Mouse (Mus musculus) frontal cortex, postnatal 10 days (tissue): ENCODE measurements around the gene Olfr465-ps1.

ENCODE experiments used
- DNase-seq, 2 experiments: peaks; one replicate each; pipeline ENCODE4 v3.0.0; 2022; ENCODE audit warnings: low spot score in 2 of 2, mixed read lengths in 1 of 2

Olfr465-ps1 gene

DNA sequence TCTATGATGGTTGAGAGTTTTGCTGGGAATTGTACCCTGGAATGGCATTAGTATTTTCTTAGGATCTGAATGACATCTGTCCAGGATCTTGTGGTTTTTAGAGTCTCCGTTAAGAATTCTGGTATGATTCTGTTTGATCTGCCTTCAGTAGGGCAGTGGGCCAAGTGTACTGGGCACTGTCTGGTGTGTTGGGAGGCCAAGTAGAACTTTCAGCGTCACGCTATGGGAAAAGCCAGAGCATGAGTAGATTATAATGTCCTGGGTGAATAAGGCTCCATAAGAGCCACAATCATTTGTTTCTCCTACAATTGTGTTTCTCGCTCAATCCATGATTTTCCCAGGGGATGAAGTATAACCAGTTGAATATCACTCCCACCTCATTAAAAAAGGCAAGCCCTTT, at the start of gene Olfr465-ps1:
Olfr465-ps1 (plus strand) TSS at position 301 of the 400 bp plus-strand sequence.
- DNase-seq: no peak

GRCm38 (mm10) chr13:65095923-65096322, 42.0 kb upstream of the Olfr465-ps1 start:
- DNase-seq: no peak

DNA sequence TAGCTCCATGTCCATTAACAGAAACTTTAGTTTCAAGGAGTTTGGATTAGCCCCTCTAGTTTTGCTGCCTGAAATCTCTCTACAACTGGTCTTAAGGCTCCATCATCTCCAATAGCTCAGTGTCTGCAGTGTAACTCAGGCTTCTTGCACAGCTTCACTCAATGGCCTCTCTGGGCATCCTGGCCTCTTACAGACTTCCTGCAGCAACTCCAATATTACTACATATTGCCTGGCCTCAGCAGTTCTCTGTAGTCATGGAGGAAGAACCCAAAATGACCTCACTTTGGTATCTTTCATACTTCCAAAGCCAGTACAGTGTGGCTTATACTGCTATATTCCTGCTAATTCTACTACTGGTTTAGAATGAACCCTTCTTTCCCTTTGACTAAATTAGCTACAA, 40.9 kb upstream of the Olfr465-ps1 start:
- DNase-seq: no peak

DNA sequence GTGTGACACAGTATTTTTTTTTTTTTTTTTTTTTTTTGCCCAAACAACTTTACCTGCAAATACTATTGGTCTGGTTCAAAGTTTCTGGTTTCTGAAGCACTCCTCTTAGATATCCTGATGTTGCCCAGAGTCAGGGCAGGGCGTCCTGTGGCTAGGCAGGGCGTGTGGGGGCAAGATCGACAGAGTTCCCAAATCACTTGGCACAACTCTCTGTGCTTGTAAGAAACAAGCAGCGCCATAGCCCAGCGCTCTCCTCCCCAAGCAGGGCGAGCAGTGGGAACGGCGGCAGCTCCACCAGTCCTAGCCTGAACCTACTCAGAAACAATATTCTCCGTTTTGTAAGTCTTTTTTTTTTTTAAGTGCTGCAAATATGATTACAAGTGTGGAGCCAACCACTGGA, 37.2 kb upstream of the Olfr465-ps1 start:
- no peak for DNase-seq

DNA sequence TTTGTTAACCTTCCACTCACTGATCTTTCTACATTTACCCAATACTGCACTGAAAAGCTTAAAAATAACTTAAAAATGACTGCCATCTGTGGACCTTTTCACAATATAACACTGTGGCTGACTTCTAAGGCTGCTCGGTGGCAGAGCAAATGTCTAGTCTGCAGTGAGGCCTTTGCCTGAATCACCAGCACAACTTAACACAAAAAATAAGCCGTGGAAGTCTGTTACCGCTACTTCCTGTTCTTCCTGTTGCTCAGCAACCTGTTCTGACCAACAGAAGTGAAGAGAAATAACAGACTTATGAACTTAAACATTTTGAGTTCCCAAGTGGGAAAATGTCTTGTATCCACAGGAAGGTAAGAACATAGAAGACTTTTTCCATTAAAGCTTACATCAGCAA, 36.7 kb upstream of the Olfr465-ps1 start:
- DNase-seq: no peak

- DNase-seq: no peak
Observed at GRCm38 (mm10) chr13:65111961-65112360, 25.9 kb upstream of the Olfr465-ps1 start.

DNA sequence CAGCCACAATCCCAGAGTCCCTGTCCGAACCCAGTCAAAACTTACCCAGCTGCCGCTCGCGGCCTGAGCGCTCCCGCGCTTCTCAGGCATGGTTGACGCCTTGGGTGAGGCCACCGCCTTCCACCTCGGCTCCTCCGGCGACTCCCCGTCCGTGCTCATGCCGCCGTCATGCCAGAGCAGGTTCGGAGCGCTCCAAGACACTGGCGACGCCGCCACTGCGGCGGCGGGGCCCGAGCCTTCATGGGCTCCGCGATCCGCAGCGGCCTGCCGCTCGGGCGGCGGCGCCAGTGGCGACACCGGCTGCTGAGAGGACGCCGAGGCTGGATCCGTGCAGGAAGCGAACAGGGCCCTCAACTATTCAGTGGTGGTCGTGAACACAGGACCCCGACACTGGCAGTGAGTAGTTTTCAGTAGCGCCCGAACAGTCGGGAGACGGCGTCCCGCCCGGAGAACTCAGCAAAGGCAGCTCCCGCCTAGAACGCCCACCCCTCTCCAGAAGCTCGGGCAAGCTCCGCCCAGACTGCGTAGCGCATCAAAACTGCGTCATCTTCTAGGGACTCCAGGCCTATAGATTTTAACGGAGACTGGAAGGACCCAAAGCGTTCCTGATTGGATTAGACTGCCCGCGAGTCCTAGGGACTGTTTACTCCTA, 25.3 kb upstream of the Olfr465-ps1 start, which contains the start of gene Mfsd14b:
Mfsd14b (minus strand) TSS at position 517 of the 652 bp plus-strand sequence.
- peak; percentile 88 to 93 for DNase-seq

GRCm38 (mm10) chr13:65113239-65113638, 24.6 kb upstream of the Olfr465-ps1 start:
- no peak for DNase-seq

- no peak for DNase-seq
Observed at GRCm38 (mm10) chr13:65120984-65121383, 16.9 kb upstream of the Olfr465-ps1 start.

GRCm38 (mm10) chr13:65122111-65122510, 15.8 kb upstream of the Olfr465-ps1 start:
- no peak for DNase-seq

GRCm38 (mm10) chr13:65127063-65127847, 10.6 kb upstream of the Olfr465-ps1 start:
- DNase-seq: no peak

DNA sequence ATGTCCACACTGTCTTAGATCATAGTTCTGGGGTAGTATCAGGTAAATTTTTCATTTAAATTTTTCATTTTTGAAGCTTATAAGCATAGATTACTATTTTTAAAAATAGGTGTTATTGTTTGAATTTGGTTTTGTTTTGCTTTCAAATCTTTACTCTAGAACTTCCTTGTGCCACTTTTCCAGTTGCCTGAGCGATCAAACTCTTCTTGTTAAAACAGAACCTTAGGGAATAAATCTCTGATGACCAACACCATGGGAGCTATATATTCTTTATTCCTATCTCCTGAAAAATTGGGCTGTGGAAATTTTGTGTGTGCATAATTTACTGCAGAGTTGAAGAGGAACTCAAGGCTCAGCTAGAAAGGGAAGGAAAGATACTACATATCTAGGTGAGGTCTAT, 12.1 kb downstream of the Olfr465-ps1 start, which contains the start of gene Olfr466:
Olfr466 (plus strand) TSS at position 301 of the 400 bp plus-strand sequence.
- no peak for DNase-seq

GRCm38 (mm10) chr13:65174102-65174501, 36.2 kb downstream of the Olfr465-ps1 start:
- DNase-seq: no peak

DNA sequence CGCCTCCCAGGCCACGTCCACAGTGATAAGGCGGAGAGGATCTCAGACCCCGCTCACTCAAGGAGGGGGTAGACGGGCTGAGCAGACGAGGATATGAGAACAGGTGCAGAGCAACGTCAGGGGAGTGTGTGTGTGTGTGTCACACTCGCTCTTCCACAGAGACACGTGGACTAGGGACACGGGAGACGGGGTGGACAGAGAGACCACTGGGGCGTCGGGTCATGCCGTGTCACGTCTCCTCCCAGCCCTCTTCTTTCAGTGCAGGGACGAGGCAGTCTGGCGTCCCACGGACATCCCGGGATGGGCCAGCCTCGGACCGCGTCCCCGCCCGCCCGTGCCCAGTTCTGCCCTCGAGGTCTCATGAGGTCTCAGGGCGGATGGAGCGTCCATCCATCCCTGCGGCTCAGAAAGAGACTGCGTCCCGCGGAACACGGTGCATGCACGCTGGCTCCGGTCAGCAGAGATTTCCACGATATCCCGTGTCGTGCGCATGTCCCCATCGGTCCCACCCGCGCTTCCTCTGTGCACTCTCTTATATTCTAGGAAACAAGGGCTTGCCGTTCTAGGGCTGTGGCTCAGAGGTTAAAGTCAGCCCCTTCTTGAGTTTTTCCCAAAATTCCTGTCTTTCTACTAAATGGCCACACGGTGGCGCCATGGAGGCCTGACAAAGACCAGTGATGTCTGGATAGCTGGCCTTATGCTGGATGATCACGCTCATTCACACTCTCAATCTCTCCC, 38.0 kb downstream of the Olfr465-ps1 start:
- peak; percentile 7 to 26 for DNase-seq

DNA sequence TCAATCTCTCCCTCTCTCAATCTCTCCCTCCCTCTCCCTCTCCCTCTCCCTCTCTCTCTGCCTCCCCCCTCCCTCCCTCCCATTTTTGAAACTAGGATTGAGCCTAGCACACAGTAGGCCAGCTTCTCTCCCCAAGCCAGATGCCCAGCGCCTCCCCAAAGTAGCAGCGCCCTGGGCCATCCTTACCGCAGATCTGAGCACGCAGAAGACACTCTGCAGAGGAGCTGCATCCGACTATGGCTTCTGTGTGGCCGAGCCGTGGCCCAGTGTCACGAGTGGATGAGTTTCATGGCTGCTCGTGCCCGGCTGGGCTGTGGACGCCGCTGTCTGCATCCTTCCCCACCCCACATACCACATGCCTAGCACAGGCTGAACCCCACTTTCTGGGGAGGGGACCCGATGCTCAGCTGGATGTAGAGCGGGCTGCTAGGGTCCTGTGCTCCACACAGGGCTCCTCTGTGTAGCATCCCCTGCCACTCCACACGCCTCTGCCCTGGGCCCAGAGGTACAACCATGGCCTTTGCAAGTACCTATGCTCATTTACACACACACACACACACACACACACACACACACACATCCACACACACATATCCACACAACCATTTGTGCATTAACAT, 38.7 kb downstream of the Olfr465-ps1 start:
- DNase-seq: peak in 1 of 2 experiments; percentile 4
